Mouse (Mus musculus) G1E (cell line): ENCODE results near the gene Ndufaf4.

Experiments
- CTCF ChIP-seq: IDR thresholded peaks from 2 replicates; pipeline ENCODE4 v1.5.1; 2012; ENCODE audit warnings: low read depth, low read length, inconsistent platforms, mixed read lengths
- GATA1 ChIP-seq: IDR thresholded peaks from 2 replicates; pipeline ENCODE4 v1.6.1; 2012; ENCODE audit warnings: borderline replicate concordance, low read length, inconsistent platforms, mixed read lengths

DNA sequence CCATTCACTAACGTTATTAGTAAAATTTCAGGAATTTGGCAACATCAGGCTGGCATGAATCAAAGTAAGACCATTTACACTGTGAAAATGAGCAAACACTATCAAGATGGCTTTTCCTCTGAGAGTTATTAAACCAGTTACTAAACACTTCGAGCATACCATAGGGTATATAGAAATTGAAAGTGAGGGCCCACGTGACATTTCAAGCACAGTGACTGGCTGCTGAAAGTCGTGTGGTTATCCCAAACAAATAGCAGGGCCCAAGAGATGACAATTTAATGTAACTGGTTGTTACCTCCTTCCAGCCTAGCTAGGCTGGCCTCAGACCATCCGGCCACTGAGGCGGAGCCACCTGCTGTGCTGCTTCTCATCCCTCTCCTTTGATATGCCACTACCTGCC lies 32.2 kb upstream of the Ndufaf4 start:
- TF ChIP-seq CTCF (no peak), GATA1 (no peak)
